Mouse (Mus musculus) heart, adult 2 months (tissue): Measurements from ENCODE around the gene Ccnd3. TPM values are rescaled to one million over a fixed set of nuclear protein-coding genes. Genes with fewer than 3 reads are reported as not detected.
A peak's percentile ranks its signal among the peaks of the same experiment; 100 is the strongest.

ENCODE experiments used
- DNase-seq, 2 experiments: peaks; one replicate each; pipeline ENCODE4 v3.0.0; 2021
- H3K27ac ChIP-seq: fragments of 200-600 bp; 2 replicates; pipeline ENCODE4 v1.8.1; 2022
- H3K27me3 ChIP-seq: fragments of 200-500 bp; 2 replicates; pipeline ENCODE4 v1.6.1; 2012; ENCODE audit warnings: mild to moderate bottlenecking, low read length, inconsistent platforms, mixed read lengths; ENCODE audit not compliant: control insufficient read depth, insufficient read depth
- H3K36me3 ChIP-seq: fragments of 200-500 bp; 2 replicates; pipeline ENCODE4 v1.6.1; 2012; ENCODE audit warnings: low read length, inconsistent platforms; ENCODE audit not compliant: control insufficient read depth, insufficient read depth
- H3K4me1 ChIP-seq: fragments of 200-500 bp; 2 replicates; pipeline ENCODE4 v1.6.1; 2011; ENCODE audit warnings: low read length; ENCODE audit not compliant: control insufficient read depth, insufficient read depth
- H3K4me3 ChIP-seq: fragments of 200-600 bp; 2 replicates; pipeline ENCODE4 v1.8.1; 2022
- H3K79me2 ChIP-seq: fragments of 200-500 bp; replicated peaks from 2 replicates; pipeline ENCODE4 v1.6.1; 2012; ENCODE audit warnings: mild to moderate bottlenecking, inconsistent platforms, low read length, moderate library complexity, mixed read lengths; ENCODE audit not compliant: control insufficient read depth, insufficient read depth
- H3K9ac ChIP-seq: fragments of 200-500 bp; 2 replicates; pipeline ENCODE4 v1.6.1; 2012; ENCODE audit warnings: low read depth, mild to moderate bottlenecking, control low read depth, inconsistent platforms, low read length, mixed read lengths
- CTCF ChIP-seq: fragments of 200-600 bp; IDR thresholded peaks from 2 replicates; pipeline ENCODE4 v1.8.1; 2022; ENCODE audit warnings: antibody characterized with exemption, mild to moderate bottlenecking, moderate library complexity
- EP300 ChIP-seq: fragments of 200-500 bp; IDR thresholded peaks from 2 replicates; pipeline ENCODE4 v1.6.1; 2011; ENCODE audit warnings: low read depth, low read length, control low read depth; ENCODE audit not compliant: insufficient read depth
- POLR2A ChIP-seq: fragments of 200-500 bp; IDR thresholded peaks from 2 replicates; pipeline ENCODE4 v1.6.1; 2011; ENCODE audit warnings: mild to moderate bottlenecking, low read depth, low read length, control low read depth; ENCODE audit not compliant: insufficient read depth
- WGBS: fragments of 180-500 bp; shearing (Covaris S2); methylation state at CpG from one replicate; pipeline ENCODE4 v1.1.7; 2018; 5-methylcytosine and 5-hydroxymethylcytosine counted together
- intact Hi-C: fragments of 180-260 bp; cut with DNase I; formaldehyde crosslinking; loops from one replicate; pipeline ENCODE4 v1.15.1; 2025
- polyA plus RNA-seq: library from polyadenylated mRNA; depleted of rRNA; stranded (reverse); fragments of >200 nt; gene quantifications from 2 replicates; pipeline ENCODE4 v1.2.3, GENCODE M21; 2012
- total RNA-seq, 2 experiments: library from RNA; stranded (reverse); gene quantifications; 2 replicates each; pipeline ENCODE4 v1.2.3; 2021

Gene Ccnd3
- total and polyA plus RNA-seq, 3 experiments = 75.1 to 83.7 (median 75.9) TPM

GRCm38 (mm10) chr17:47627791-47628190, 122.9 kb downstream of the Ccnd3 start:
- no peak overlapping the region for H3K9ac ChIP-seq
- intact Hi-C loops = no loop called here
- no peaks in the 10 kb centered on the region for H3K79me2 ChIP-seq
- TF ChIP-seq POLR2A (no peak), CTCF (0 out of 2 replicates have a peak, but pooled peaks have one; percentile 5)
- H3K4me3 ChIP-seq = no peak overlapping the region
- H3K27me3 ChIP-seq = no peaks in the 10 kb centered on the region
- WGBS = 86% methylated on average over 2 of the region's 2 CpGs
- no peak overlapping the region for H3K27ac ChIP-seq
- no peak for DNase-seq
- peaks cover 1% of the 10 kb centered on the region for H3K4me1 ChIP-seq
- peaks cover 2% of the 10 kb centered on the region for H3K36me3 ChIP-seq

DNA sequence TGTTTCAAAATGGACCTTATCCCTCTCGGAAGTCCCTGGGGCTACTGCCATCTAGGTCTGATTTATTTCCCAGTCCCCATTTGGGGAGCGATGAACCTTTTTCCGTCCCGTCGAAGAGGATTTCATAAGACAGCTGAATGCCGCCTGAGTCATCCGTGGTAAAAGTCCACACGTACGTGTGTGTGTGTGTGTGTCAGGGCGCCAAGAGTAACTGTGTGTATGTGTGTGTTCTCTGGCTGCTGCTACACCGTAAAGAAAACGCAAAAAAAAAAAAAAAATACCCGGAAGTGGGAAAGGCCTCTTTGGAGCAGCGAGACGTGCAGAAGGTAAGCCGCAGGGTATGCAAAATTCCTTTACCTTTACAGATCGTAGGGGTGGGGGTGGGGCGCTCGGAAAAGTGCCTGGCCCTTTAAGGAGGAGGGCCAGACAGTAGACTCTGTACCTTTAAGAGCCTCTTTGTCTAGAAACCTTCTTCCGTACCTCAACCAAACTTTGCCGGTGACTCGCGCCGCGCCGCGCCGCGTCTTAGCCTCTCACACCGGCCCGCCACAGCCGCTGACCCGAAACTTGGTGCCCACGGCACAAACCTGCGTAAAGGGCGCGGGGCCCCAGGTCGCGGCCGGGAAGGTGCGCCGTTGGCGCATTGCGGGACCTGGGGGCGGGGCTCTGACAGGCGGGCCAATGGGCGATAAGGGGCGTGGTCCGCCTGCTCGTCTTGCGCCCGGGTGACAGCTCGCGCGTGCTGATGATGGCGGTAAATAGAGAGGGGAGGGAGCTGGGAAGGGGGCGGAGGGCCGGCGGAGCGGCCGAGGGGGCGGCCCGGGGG, 124.2 kb downstream of the Ccnd3 start:
- no peaks in the 10 kb centered on the region for H3K27me3 ChIP-seq
- peaks cover 2% of the 10 kb centered on the region for H3K36me3 ChIP-seq
- TF ChIP-seq CTCF = no peak
- TF ChIP-seq EP300 = 0 out of 2 replicates have a peak, but pooled peaks have one; percentile 16
- peak; percentile 24; the same call in 1 of the 2 replicates for TF ChIP-seq POLR2A
- peak overlapping the region; percentile 87 for H3K4me3 ChIP-seq
- WGBS = under 1% methylated on average over 63 of the region's 63 CpGs
- intact Hi-C loops = loop anchor here (1.0 kb wide), 1 partner anchor 59 kb away; the partner anchor contains the start of gene Tomm6
- H3K27ac ChIP-seq = peak overlapping the region; percentile 95
- H3K9ac ChIP-seq = peak overlapping the region; percentile 78
- DNase-seq = peak; percentile 95 to 96
- peaks cover 1% of the 10 kb centered on the region for H3K4me1 ChIP-seq
- H3K79me2 ChIP-seq = no peaks in the 10 kb centered on the region

GRCm38 (mm10) chr17:47629717-47630677, 125.1 kb downstream of the Ccnd3 start:
- DNase-seq = no peak

GRCm38 (mm10) chr17:47630678-47631065, 125.8 kb downstream of the Ccnd3 start, which contains the start of gene Usp49:
Gene Usp49, plus strand, starts transcription at chr17:47630690.
- H3K27me3 ChIP-seq = no peaks in the 10 kb centered on the region
- peak within 1 kb of the TSS; percentile 78 for H3K9ac ChIP-seq
- TF ChIP-seq POLR2A (no peak), CTCF (no peak), EP300 (no peak)
- H3K4me3 ChIP-seq = peak within 1 kb of the TSS; percentile 87
- H3K79me2 ChIP-seq = no peaks in the 10 kb centered on the region; the same call in 1 of the 2 replicates
- 3% methylated on average over 3 of the region's 3 CpGs for WGBS
- peak within 1 kb of the TSS; percentile 95 for H3K27ac ChIP-seq
- DNase-seq = no peak
- peaks cover 1% of the 10 kb centered on the region for H3K4me1 ChIP-seq
- no peaks in the 10 kb centered on the region for H3K36me3 ChIP-seq
- intact Hi-C loops = no loop called here

More at GRCm38 (mm10) chr17:47629717-47630677, 125.1 kb downstream of the Ccnd3 start:
- Histone ChIP-seq H3K4me1 (peaks cover 1% of the 10 kb centered on the region), H3K36me3 (peaks cover 2% of the 10 kb centered on the region; the same call in 1 of the 2 replicates), H3K79me2 (no peaks in the 10 kb centered on the region), H3K4me3 (peak overlapping the region; percentile 87), H3K9ac (peak overlapping the region; percentile 78), H3K27ac (peak overlapping the region; percentile 95), H3K27me3 (no peaks in the 10 kb centered on the region)
- intact Hi-C loops = loop anchor here (1.0 kb wide), 1 partner anchor 58 kb away; the partner anchor contains the start of gene Tomm6
- TF ChIP-seq POLR2A = no peak
- no peak for TF ChIP-seq EP300
- TF ChIP-seq CTCF = peak; percentile 57
- WGBS = under 1% methylated on average over 60 of the region's 61 CpGs

GRCm38 (mm10) chr17:47632181-47632840, 127.5 kb downstream of the Ccnd3 start:
- Histone ChIP-seq H3K9ac (no peak overlapping the region), H3K27ac (no peak overlapping the region), H3K36me3 (no peaks in the 10 kb centered on the region), H3K4me1 (peaks cover 1% of the 10 kb centered on the region), H3K79me2 (no peaks in the 10 kb centered on the region; the same call in 1 of the 2 replicates), H3K27me3 (no peaks in the 10 kb centered on the region), H3K4me3 (no peak overlapping the region)
- TF ChIP-seq CTCF (no peak), POLR2A (no peak), EP300 (no peak)
- DNase-seq = no peak
- WGBS = 77% methylated on average over 4 of the region's 4 CpGs
- intact Hi-C loops = no loop called here
